Mouse (Mus musculus) heart, postnatal 36 days (tissue): Measurements from ENCODE around the gene Tbl3. TPM values are rescaled to one million over a fixed set of nuclear protein-coding genes. Genes with fewer than 3 reads are reported as not detected.
"Not testable (repeated sequence)": the region's sequence is repeated elsewhere in the genome, so short reads cannot be mapped to it uniquely, and the experiment has no call there.

Experiments
- DNase-seq, 2 experiments: peaks; one replicate each; pipeline ENCODE4 v3.0.0; 2021 to 2022
- intact Hi-C: fragments of 180-260 bp; cut with DNase I; formaldehyde crosslinking; loops from one replicate; pipeline ENCODE4 v1.15.1; 2025
- total RNA-seq, 2 experiments: library from RNA; stranded (reverse); gene quantifications; 2 replicates each; pipeline ENCODE4 v1.2.3; 2021

Tbl3 gene
- total RNA-seq, 2 experiments from 2014 or later = 16.3 to 17.7 TPM

GRCm38 (mm10) chr17:24667416-24667815 is 40.0 kb downstream of the Tbl3 start:
- peak; percentile 62 to 63 for DNase-seq
- intact Hi-C loops = loop anchor here (5.0 kb wide), 3 partner anchors 35 to 190 kb away; partner anchors contain the start of genes Mlst8, Nthl1 and Tsc2

- DNase-seq = not testable (repeated sequence)
- intact Hi-C loops = loop anchor here (5.0 kb wide), 3 partner anchors 35 to 190 kb away; partner anchors contain the start of genes Mlst8, Nthl1 and Tsc2
Measured at GRCm38 (mm10) chr17:24667011-24667410, 40.4 kb downstream of the Tbl3 start.

DNA sequence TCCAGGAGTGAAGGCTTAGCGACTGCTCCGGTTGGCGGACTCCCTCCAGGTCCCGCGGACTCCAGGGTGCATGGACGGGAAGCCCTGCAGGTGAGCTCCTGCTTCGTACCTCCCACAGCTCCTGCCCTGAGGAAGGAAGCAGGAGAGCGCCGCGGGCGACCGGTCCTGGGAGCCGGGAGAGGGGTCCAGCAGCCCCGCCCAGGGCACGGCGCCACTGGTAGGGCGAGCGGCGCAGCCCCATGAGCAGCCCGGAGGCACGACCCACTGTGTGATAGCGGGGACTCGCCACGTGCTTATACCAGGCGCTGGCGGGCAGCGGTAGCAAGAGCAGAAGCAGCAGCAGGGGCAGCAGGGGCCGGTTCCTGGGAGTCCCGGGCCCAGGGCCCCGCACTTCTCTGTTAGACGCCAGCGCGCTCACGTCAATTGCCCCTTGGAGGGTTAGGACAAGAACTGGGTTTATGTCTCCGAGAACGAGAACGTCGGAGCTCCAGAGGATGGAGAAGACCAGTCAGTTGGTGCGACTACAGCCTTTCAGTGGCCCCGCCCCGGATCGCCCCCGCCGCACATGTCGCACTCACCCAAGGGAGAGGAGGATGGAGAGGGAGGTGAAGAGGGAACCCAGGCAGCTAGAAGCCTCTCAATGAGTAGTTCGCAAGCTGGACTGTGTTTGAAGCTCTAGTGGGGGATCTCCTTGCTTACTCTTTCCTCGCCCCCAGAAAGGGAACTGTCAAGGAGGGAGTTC is 49.3 kb downstream of the Tbl3 start, which contains the start of gene Npw:
Npw (minus strand) TSS at position 441 of the 742 bp plus-strand sequence.
- no peak for DNase-seq
- intact Hi-C loops = no loop called here

- no peak for DNase-seq
- intact Hi-C loops = loop anchor here (1.0 kb wide), 1 partner anchor 115 kb away; no protein-coding TSS in a partner anchor
Measured at GRCm38 (mm10) chr17:24654969-24655368, 52.5 kb downstream of the Tbl3 start.

- DNase-seq = peak; percentile 82 to 85
- intact Hi-C loops = loop anchor here (1.0 kb wide), 1 partner anchor 114 kb away; no protein-coding TSS in a partner anchor
Measured at GRCm38 (mm10) chr17:24653967-24654710, 53.3 kb downstream of the Tbl3 start.

GRCm38 (mm10) chr17:24651835-24652234 is 55.6 kb downstream of the Tbl3 start:
- intact Hi-C loops = loop anchor here (2.0 kb wide), 1 partner anchor 19 kb away; the partner anchor contains the start of genes Nthl1 and Tsc2
- DNase-seq = no peak

- intact Hi-C loops = loop anchor here (2.0 kb wide), 1 partner anchor 18 kb away; the partner anchor contains the start of genes Nthl1 and Tsc2
Measured at GRCm38 (mm10) chr17:24650766-24651165, 56.7 kb downstream of the Tbl3 start.

GRCm38 (mm10) chr17:24650070-24650616 is 57.3 kb downstream of the Tbl3 start, which contains the start of gene Slc9a3r2:
TSS of gene Slc9a3r2 (minus strand) at chr17:24650327.
- DNase-seq = peak; percentile 71 to 76
- intact Hi-C loops = loop anchor here (2.0 kb wide), 1 partner anchor 17 kb away; the partner anchor contains the start of genes Nthl1 and Tsc2

More at GRCm38 (mm10) chr17:24650766-24651165, 56.7 kb downstream of the Tbl3 start:
- DNase-seq = no peak

GRCm38 (mm10) chr17:24649581-24650069 is 57.8 kb downstream of the Tbl3 start:
- intact Hi-C loops = loop anchor here (2.0 kb wide), 1 partner anchor 17 kb away; the partner anchor contains the start of genes Nthl1 and Tsc2
- DNase-seq = peak; percentile 66 to 74

- intact Hi-C loops = no loop called here
- no peak for DNase-seq
Measured at GRCm38 (mm10) chr17:24648731-24649377, 58.6 kb downstream of the Tbl3 start.

Other genes with a start within 250 kb of the Tbl3 start
- 10 to 100 TPM; 11.0 to 12.4 TPM for gene E4f1, start 237.3 kb downstream of the Tbl3 start, total RNA-seq
- gene Pgp, start 237.3 kb downstream of the Tbl3 start, total RNA-seq = 10 to 100 TPM; 39.1 to 41.9 TPM
- gene Bricd5, start 233.8 kb downstream of the Tbl3 start, total RNA-seq = not detected
- gene Mlst8, start 228.6 kb downstream of the Tbl3 start, total RNA-seq = 1 to 10 TPM; 8.1 to 9.0 TPM
- gene Caskin1, start 219.1 kb downstream of the Tbl3 start, total RNA-seq = under 1 TPM; 0.11 to 0.14 TPM
- 10 to 100 TPM; 45.7 to 51.6 TPM for gene Traf7, start 179.7 kb downstream of the Tbl3 start, total RNA-seq
- not detected for gene Rab26, start 173.4 kb downstream of the Tbl3 start, total RNA-seq
- gene Pkd1, start 157.8 kb downstream of the Tbl3 start, total RNA-seq = 10 to 100 TPM; 45.4 to 45.6 TPM
- gene Tsc2, start 75.0 kb downstream of the Tbl3 start, total RNA-seq = 100 to 1,000 TPM; 106 to 112 TPM
- gene Nthl1, start 75.0 kb downstream of the Tbl3 start, total RNA-seq = 1 to 10 TPM; 3.3 to 4.1 TPM
- gene Slc9a3r2, start 57.3 kb downstream of the Tbl3 start, total RNA-seq = 100 to 1,000 TPM in 1 of 2 experiments, 10 to 100 TPM in 1; 91.1 to 140 TPM
- gene Npw, start 49.2 kb downstream of the Tbl3 start, total RNA-seq = not detected
- gene Zfp598, start 38.0 kb downstream of the Tbl3 start, total RNA-seq = 10 to 100 TPM; 17.3 to 19.0 TPM
- gene Syngr3, start 17.7 kb downstream of the Tbl3 start, total RNA-seq = under 1 TPM; 0.14 to 0.22 TPM
- gene Gfer, start 11.5 kb downstream of the Tbl3 start, total RNA-seq = 10 to 100 TPM; 19.3 to 22.8 TPM
- gene Noxo1, start 11.4 kb downstream of the Tbl3 start, total RNA-seq = 1 to 10 TPM in 1 of 2 experiments, under 1 TPM in 1; 0.33 to 1.3 TPM
- not detected for gene Rnf151, start 10.4 kb upstream of the Tbl3 start, total RNA-seq
- gene Rps2, start 10.5 kb upstream of the Tbl3 start, total RNA-seq = 100 to 1,000 TPM; 668 to 757 TPM
- gene Ndufb10, start 16.8 kb upstream of the Tbl3 start, total RNA-seq = 1,000 to 10,000 TPM in 1 of 2 experiments, 100 to 1,000 TPM in 1; 979 to 1,034 TPM
- 100 to 1,000 TPM; 400 to 416 TPM for gene Rpl3l, start 20.2 kb upstream of the Tbl3 start, total RNA-seq
- 100 to 1,000 TPM; 160 to 183 TPM for gene Msrb1, start 29.0 kb upstream of the Tbl3 start, total RNA-seq
- gene Hs3st6, start 45.3 kb upstream of the Tbl3 start, total RNA-seq = not detected
- gene Meiob, start 96.6 kb upstream of the Tbl3 start, total RNA-seq = not detected
- gene Hagh, start 132.5 kb upstream of the Tbl3 start, total RNA-seq = 100 to 1,000 TPM; 102 to 104 TPM
- gene Fahd1, start 142.7 kb upstream of the Tbl3 start, total RNA-seq = 10 to 100 TPM; 72.0 to 76.5 TPM
- gene Igfals, start 158.3 kb upstream of the Tbl3 start, total RNA-seq = 1 to 10 TPM; 7.7 to 8.8 TPM
- 10 to 100 TPM; 20.0 to 22.4 TPM for gene Nubp2, start 178.7 kb upstream of the Tbl3 start, total RNA-seq
- 10 to 100 TPM; 26.3 to 28.0 TPM for gene Spsb3, start 179.0 kb upstream of the Tbl3 start, total RNA-seq
- gene Eme2, start 187.4 kb upstream of the Tbl3 start, total RNA-seq = 10 to 100 TPM; 18.8 to 19.0 TPM
- 100 to 1,000 TPM; 103 to 113 TPM for gene Mrps34, start 187.5 kb upstream of the Tbl3 start, total RNA-seq
- gene Nme3, start 188.8 kb upstream of the Tbl3 start, total RNA-seq = 10 to 100 TPM; 30.2 to 32.4 TPM
- 10 to 100 TPM; 58.9 to 63.0 TPM for gene Mapk8ip3, start 229.3 kb upstream of the Tbl3 start, total RNA-seq